Mouse (Mus musculus) forelimb bud, embryonic 11.5 days (tissue): Measurements from ENCODE around the gene Shisa8.

ENCODE experiments used
- DNase-seq: peaks from one replicate; pipeline ENCODE4 v3.0.0-alpha.2; 2012; ENCODE audit warnings: low read depth, low spot score

The Shisa8 gene

DNA sequence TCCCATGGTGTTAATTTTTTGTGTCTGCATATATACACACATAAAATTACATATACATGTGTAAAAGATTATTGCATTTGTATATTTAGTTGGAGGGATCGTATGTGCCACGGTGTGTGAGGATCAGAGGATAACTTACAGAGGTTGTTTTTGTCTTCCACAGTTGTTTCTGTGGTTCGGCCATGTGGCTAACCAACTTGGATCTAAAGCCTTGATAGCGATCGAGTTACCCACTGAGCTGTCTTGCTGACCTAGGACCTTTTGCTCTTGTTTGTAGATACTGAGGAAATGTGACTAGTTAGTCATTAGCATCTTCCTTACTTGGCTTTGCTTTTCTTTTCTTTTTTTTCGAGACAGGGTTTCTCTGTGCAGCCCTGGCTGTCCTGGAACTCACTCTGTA is 56.3 kb downstream of the Shisa8 start:
- no peak for DNase-seq
